Mouse (Mus musculus): ENCODE measurements around the gene Fmod. TPM values are rescaled to one million over a fixed set of nuclear protein-coding genes. Genes with fewer than 3 reads are reported as not detected.

The Fmod gene
- total RNA-seq, 2 experiments from 2014 or later = 6.7 to 9.6 TPM

GRCm38 (mm10) chr1:134055666-134056245 is 18.7 kb downstream of the Fmod start:
- DNase-seq (ENCODE audit: low spot score in 2 of 2) = no peak

- no peak for DNase-seq (ENCODE audit: low spot score in 2 of 2)
These were observed 19.2 kb downstream of the Fmod start for GRCm38 (mm10) chr1:134056285-134056684.

GRCm38 (mm10) chr1:134057736-134058135 is 20.7 kb downstream of the Fmod start:
- DNase-seq (ENCODE audit: low spot score in 2 of 2) = no peak

- no peak for DNase-seq (ENCODE audit: low spot score in 2 of 2)
These were observed 21.8 kb downstream of the Fmod start for GRCm38 (mm10) chr1:134058870-134059269.

GRCm38 (mm10) chr1:134059739-134060695 is 23.0 kb downstream of the Fmod start:
- DNase-seq (ENCODE audit: low spot score in 2 of 2) = no peak

GRCm38 (mm10) chr1:134060849-134061569 is 24.0 kb downstream of the Fmod start:
- peak; percentile 79 to 86 for DNase-seq (ENCODE audit: low spot score in 2 of 2)

GRCm38 (mm10) chr1:134061915-134062314 is 24.9 kb downstream of the Fmod start:
- DNase-seq (ENCODE audit: low spot score in 2 of 2) = no peak

GRCm38 (mm10) chr1:134062411-134063085 is 25.5 kb downstream of the Fmod start:
- no peak for DNase-seq (ENCODE audit: low spot score in 2 of 2)

GRCm38 (mm10) chr1:134063086-134063772 is 26.2 kb downstream of the Fmod start:
- DNase-seq (ENCODE audit: low spot score in 2 of 2) = peak in 1 of 2 experiments; percentile 62

GRCm38 (mm10) chr1:134063773-134064125 is 26.7 kb downstream of the Fmod start:
- DNase-seq (ENCODE audit: low spot score in 2 of 2) = no peak

GRCm38 (mm10) chr1:134064296-134064831 is 27.3 kb downstream of the Fmod start:
- no peak for DNase-seq (ENCODE audit: low spot score in 2 of 2)

GRCm38 (mm10) chr1:134065241-134065809 is 28.3 kb downstream of the Fmod start:
- no peak for DNase-seq (ENCODE audit: low spot score in 2 of 2)

- no peak for DNase-seq (ENCODE audit: low spot score in 2 of 2)
These were observed 29.5 kb downstream of the Fmod start for GRCm38 (mm10) chr1:134066554-134066953.

- no peak for DNase-seq (ENCODE audit: low spot score in 2 of 2)
These were observed 30.1 kb downstream of the Fmod start for GRCm38 (mm10) chr1:134067143-134067619.

- no peak for DNase-seq (ENCODE audit: low spot score in 2 of 2)
These were observed 33.1 kb downstream of the Fmod start for GRCm38 (mm10) chr1:134070099-134070669.

- no peak for DNase-seq (ENCODE audit: low spot score in 2 of 2)
These were observed 34.5 kb downstream of the Fmod start for GRCm38 (mm10) chr1:134071411-134072018.

- DNase-seq (ENCODE audit: low spot score in 2 of 2) = no peak
These were observed 36.1 kb downstream of the Fmod start for GRCm38 (mm10) chr1:134073061-134073564.

- DNase-seq (ENCODE audit: low spot score in 2 of 2) = no peak
These were observed 36.6 kb downstream of the Fmod start for GRCm38 (mm10) chr1:134073658-134074057.

GRCm38 (mm10) chr1:134074184-134074583 is 37.1 kb downstream of the Fmod start:
- no peak for DNase-seq (ENCODE audit: low spot score in 2 of 2)
